Mouse (Mus musculus) stomach, postnatal 0 days (tissue): ENCODE data around the gene Dync1li1.

Source experiments
- CTCF ChIP-seq: IDR thresholded peaks from 2 replicates; pipeline ENCODE4 v1.5.1; 2016; ENCODE audit warnings: antibody characterized with exemption, low read depth, mild to moderate bottlenecking, moderate library complexity
- EP300 ChIP-seq: optimal IDR thresholded peaks from 2 replicates; pipeline ENCODE3; 2016; ENCODE audit warnings: antibody characterized with exemption

DNA sequence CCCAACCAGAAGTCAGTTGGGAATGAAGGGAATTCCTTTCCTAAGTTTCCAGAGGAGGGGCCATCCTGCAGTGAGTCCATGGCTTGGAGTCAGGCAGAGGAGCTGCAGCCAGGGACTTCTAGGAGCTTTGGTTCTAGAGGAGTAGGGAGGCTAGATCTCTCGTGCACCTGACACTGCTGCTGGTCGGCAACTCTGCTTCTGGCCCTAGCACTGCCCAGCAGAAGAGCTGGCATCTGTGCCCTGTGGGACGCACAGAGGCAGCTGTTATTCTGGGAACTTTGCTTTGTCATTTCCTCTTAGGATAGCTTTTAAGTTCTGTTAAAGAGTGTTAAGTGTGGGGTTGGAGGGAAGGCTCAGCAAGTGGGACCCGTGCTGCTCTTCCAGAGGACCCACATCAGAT is 57.1 kb downstream of the Dync1li1 start:
- no peak for TF ChIP-seq EP300
- TF ChIP-seq CTCF, result no peak
